Mouse (Mus musculus) liver, embryonic 16.5 days (tissue): ENCODE data around the gene Hdgfl1. TPM values are rescaled to one million over a fixed set of nuclear protein-coding genes. Genes with fewer than 3 reads are reported as not detected.

Experiments used
- ATAC-seq: fragments of 200-750 bp; cut with Nextera tagmentation; 2 replicates; pipeline ENCODE4 v1.8.0; 2017; ENCODE audit warnings: low read depth, mild to moderate bottlenecking, moderate number of reproducible peaks, moderate library complexity
- H3K27ac ChIP-seq: fragments of 300-500 bp; sonication (generic); 2 replicates; pipeline ENCODE4 v1.5.1; 2014; ENCODE audit warnings: mild to moderate bottlenecking, low read length
- H3K27me3 ChIP-seq: fragments of 300-500 bp; sonication (generic); 2 replicates; pipeline ENCODE4 v1.6.1; 2014; ENCODE audit warnings: low read depth, low read length, mixed read lengths; ENCODE audit not compliant: control insufficient read depth, insufficient read depth
- H3K36me3 ChIP-seq: fragments of 300-500 bp; sonication (generic); 2 replicates; pipeline ENCODE4 v1.6.1; 2014; ENCODE audit warnings: mild to moderate bottlenecking; ENCODE audit not compliant: control insufficient read depth, insufficient read depth
- H3K4me1 ChIP-seq: fragments of 300-500 bp; sonication (generic); 2 replicates; pipeline ENCODE4 v1.6.1; 2014; ENCODE audit warnings: low read depth, low read length, mixed read lengths; ENCODE audit not compliant: control insufficient read depth
- H3K4me2 ChIP-seq: fragments of 300-500 bp; sonication (generic); 2 replicates; pipeline ENCODE4 v1.6.1; 2014; ENCODE audit warnings: low read depth, low read length, mixed read lengths
- H3K4me3 ChIP-seq: fragments of 300-500 bp; sonication (generic); 2 replicates; pipeline ENCODE4 v1.5.1; 2014; ENCODE audit warnings: low read depth, mild to moderate bottlenecking, low read length
- H3K9ac ChIP-seq: fragments of 300-500 bp; sonication (generic); 2 replicates; pipeline ENCODE4 v1.6.1; 2014; ENCODE audit warnings: low read depth, low read length
- H3K9me3 ChIP-seq: fragments of 300-500 bp; sonication (generic); replicated peaks from 2 replicates; pipeline ENCODE4 v1.6.1; 2016; ENCODE audit warnings: low read length; ENCODE audit not compliant: control insufficient read depth
- WGBS: fragments of 180-500 bp; shearing (Covaris S2); extraction: QIAGEN DNeasy Blood & Tissue Kit; methylation state at CpG from one replicate; pipeline ENCODE4 v1.1.7; 2014; ENCODE audit not compliant: insufficient replicate concordance; 5-methylcytosine and 5-hydroxymethylcytosine counted together
- polyA plus RNA-seq: library from polyadenylated mRNA; unstranded; fragments of >200 nt; fragmentation: Nextera tagmentation; extraction: Ambion mirVana; gene quantifications from 2 replicates; pipeline ENCODE4 v1.2.1, GENCODE M21; 2015

Hdgfl1 gene
- polyA plus RNA-seq, 1 experiment from 2014 or later, result not detected

DNA sequence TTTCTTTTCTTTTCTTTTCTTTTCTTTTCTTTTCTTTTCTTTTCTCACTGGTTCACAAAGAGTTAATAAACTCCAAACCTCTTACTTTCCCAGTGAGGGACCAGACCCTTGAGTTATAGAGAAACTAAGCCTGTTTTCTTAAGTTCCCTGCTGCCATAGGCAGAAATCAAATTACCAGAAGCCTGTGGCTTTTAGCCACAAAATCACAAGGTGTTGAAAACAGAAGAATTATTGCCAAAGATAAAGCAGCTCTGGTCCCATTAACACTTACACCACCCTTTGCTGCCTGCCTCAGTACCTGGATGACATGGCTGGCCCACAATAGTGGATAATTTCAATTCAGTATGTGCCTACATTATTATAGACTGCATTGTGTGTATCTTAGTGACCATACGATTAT lies 35.0 kb downstream of the Hdgfl1 start:
- no peak for ATAC-seq
- Histone ChIP-seq H3K9me3 (no peaks in the 10 kb centered on the region), H3K4me2 (no peak overlapping the region), H3K4me1 (no peaks in the 10 kb centered on the region), H3K27ac (no peak overlapping the region), H3K36me3 (no peaks in the 10 kb centered on the region), H3K4me3 (no peak overlapping the region), H3K27me3 (no peaks in the 10 kb centered on the region), H3K9ac (no peak overlapping the region)
- 36% methylated on average over 1 of the region's 1 CpGs for WGBS

DNA sequence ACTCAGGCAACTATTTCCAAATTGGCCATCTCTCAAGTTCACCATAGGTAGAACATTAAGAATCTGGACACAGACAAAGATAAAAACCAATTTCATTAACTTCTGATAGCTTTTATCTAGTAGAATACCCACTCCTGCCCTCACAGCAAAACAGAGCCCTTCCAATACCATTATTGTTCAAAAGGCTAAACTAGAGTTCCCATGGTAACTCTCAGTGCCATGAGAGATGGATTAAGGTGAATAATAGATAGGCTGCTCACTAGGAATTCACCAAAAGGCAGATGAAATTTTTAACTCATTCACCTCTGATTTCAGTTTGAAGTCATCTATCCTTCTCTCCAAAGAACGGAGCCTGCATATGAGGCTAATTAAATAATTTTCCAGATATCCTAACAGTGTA lies 45.7 kb downstream of the Hdgfl1 start:
- no peaks in the 10 kb centered on the region for H3K4me1 ChIP-seq
- H3K36me3 ChIP-seq, result no peaks in the 10 kb centered on the region
- WGBS, result 67% methylated on average over 1 of the region's 1 CpGs

DNA sequence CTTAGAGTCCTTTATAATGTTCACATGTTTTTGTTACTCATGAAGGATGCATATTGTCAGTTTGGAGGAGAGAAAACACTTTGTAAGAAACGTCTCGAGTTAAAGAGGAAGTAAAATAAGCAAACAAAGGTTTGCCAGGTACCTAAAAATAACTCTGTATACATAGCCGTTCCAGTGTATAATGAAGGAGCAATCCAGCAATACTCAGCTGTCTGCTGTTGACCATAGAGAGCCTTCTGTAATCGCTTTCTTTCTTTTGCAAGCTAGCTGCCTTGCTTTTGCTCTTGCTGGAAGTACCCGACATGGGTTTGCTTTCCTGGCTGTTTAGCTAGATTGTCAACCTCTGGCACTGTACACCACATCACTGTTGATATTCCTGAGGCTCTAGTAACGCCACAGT lies 48.6 kb downstream of the Hdgfl1 start:
- WGBS, result 15% methylated on average over 6 of the region's 6 CpGs
- no peak for ATAC-seq

More for the DNA sequence above, 45.7 kb downstream of the Hdgfl1 start:
- Histone ChIP-seq H3K9ac (no peak overlapping the region), H3K27ac (no peak overlapping the region), H3K4me3 (no peak overlapping the region), H3K4me2 (no peak overlapping the region), H3K9me3 (no peaks in the 10 kb centered on the region), H3K27me3 (no peaks in the 10 kb centered on the region)
- ATAC-seq, result no peak

GRCm38 (mm10) chr13:26720917-26721316 lies 49.0 kb downstream of the Hdgfl1 start:
- no peaks in the 10 kb centered on the region for H3K36me3 ChIP-seq
- no peak for ATAC-seq
- no peaks in the 10 kb centered on the region for H3K27me3 ChIP-seq
- no peak overlapping the region for H3K27ac ChIP-seq
- no peak overlapping the region for H3K9ac ChIP-seq
- 23% methylated on average over 1 of the region's 1 CpGs for WGBS
- no peak overlapping the region for H3K4me3 ChIP-seq
- H3K9me3 ChIP-seq, result no peaks in the 10 kb centered on the region
- no peaks in the 10 kb centered on the region for H3K4me1 ChIP-seq
- H3K4me2 ChIP-seq, result no peak overlapping the region

More for the DNA sequence above, 48.6 kb downstream of the Hdgfl1 start:
- Histone ChIP-seq H3K27ac (no peak overlapping the region), H3K9ac (no peak overlapping the region), H3K4me2 (no peak overlapping the region), H3K4me3 (no peak overlapping the region), H3K27me3 (no peaks in the 10 kb centered on the region), H3K36me3 (no peaks in the 10 kb centered on the region), H3K9me3 (no peaks in the 10 kb centered on the region), H3K4me1 (no peaks in the 10 kb centered on the region)

- Histone ChIP-seq H3K36me3 (no peaks in the 10 kb centered on the region), H3K27me3 (no peaks in the 10 kb centered on the region), H3K27ac (no peak overlapping the region), H3K9ac (no peak overlapping the region), H3K4me1 (no peaks in the 10 kb centered on the region), H3K9me3 (no peaks in the 10 kb centered on the region), H3K4me2 (no peak overlapping the region), H3K4me3 (no peak overlapping the region)
- WGBS, result 53% methylated on average over 5 of the region's 5 CpGs
- no peak for ATAC-seq
Measured at GRCm38 (mm10) chr13:26719146-26719715, 50.7 kb downstream of the Hdgfl1 start.
